Comparison of ENCODE assay signal across 9 mouse cellular contexts in genomic region chr6:55717209-55717608, GRCm38 (mm10). TPM values are rescaled to one million over a fixed set of nuclear protein-coding genes. Genes with fewer than 3 reads are reported as not detected.
DNase-seq lines count a peak whose midpoint lies in the region; TF ChIP-seq lines count a peak whose summit lies in the region.
"Had no signal": no experiment of that assay in that cellular context is flagged by ENCODE, and none has a peak within 500 bp of the region (broad histone marks: within the 10 kb centered on the region; RNA-seq: fewer than 3 reads in every experiment).

No protein-coding gene starts in this region.

- no peak overlapping the region for H3K27ac ChIP-seq in layer of hippocampus, adult 2 months

- TF ChIP-seq CTCF in layer of hippocampus, adult 2 months (conservative IDR thresholded peaks at IDR 0.05): peak; percentile 89

- no peak overlapping the region for H3K4me3 ChIP-seq in layer of hippocampus, adult 2 months

- intact Hi-C loops in heart, postnatal 10 days (cut with DNase I): loop anchor here (5.0 kb wide), 1 partner anchor 235 kb away; no protein-coding TSS in a partner anchor

- DNase-seq in A20 (ENCODE audit: low read depth, low spot score) (peak; percentile 38), WW6 (ENCODE audit: low read depth, low spot score) (peak; percentile 26)
- peak; percentile 57 to 60 for DNase-seq in cerebellum, postnatal 36 days
- peak; percentile 41 to 63 for DNase-seq in heart, postnatal 10 days
- peak; percentile 42 to 68 for DNase-seq in layer of hippocampus, adult 2 months (ENCODE audit: low spot score in 2 of 2)
- DNase-seq in lung, postnatal 10 days: peak; percentile 61
- peak; percentile 71 for DNase-seq in right cerebral cortex, postnatal 4 days
- no peak for DNase-seq in natural killer cell, adult 2 months (ENCODE audit: low spot score in 2 of 2)

RNA-seq across cellular contexts. Expression of gene Neurod6, which starts 36.1 kb away (rescaled TPM):
- total RNA-seq in heart, postnatal 10 days (2021): not detected
- total RNA-seq in layer of hippocampus, adult 2 months (2021): 100 to 1,000 TPM; 170 to 200 TPM
- total RNA-seq: gastrocnemius, postnatal 36 days had no signal

Comparison
In these comparisons a context has a peak if more than half of its experiments do, and no peak if none do; other contexts are left out.
1. DNase-seq: peak in A20 (single experiment), WW6 (single experiment), cerebellum, postnatal 36 days (2 of 2), heart, postnatal 10 days (2 of 2), layer of hippocampus, adult 2 months (2 of 2), lung, postnatal 10 days (single experiment) and right cerebral cortex, postnatal 4 days (single experiment); none in natural killer cell, adult 2 months (0 of 2).
2. RNA of gene Neurod6, which starts 36.1 kb away (total RNA-seq): 170 to 200 TPM in layer of hippocampus, adult 2 months; not detected in heart, postnatal 10 days; every median in the first group is over 100 times any median in the second.